Mouse (Mus musculus) heart, adult 2 months (tissue): Measurements from ENCODE around the gene Speer4d.
"Not testable (repeated sequence)": the region's sequence is repeated elsewhere in the genome, so short reads cannot be mapped to it uniquely, and the experiment has no call there.

Experiments used
- CTCF ChIP-seq: fragments of 200-600 bp; IDR thresholded peaks from 2 replicates; pipeline ENCODE4 v1.8.1; 2022; ENCODE audit warnings: antibody characterized with exemption, mild to moderate bottlenecking, moderate library complexity
- EP300 ChIP-seq: fragments of 200-500 bp; IDR thresholded peaks from 2 replicates; pipeline ENCODE4 v1.6.1; 2011; ENCODE audit warnings: low read depth, low read length, control low read depth; ENCODE audit not compliant: insufficient read depth

DNA sequence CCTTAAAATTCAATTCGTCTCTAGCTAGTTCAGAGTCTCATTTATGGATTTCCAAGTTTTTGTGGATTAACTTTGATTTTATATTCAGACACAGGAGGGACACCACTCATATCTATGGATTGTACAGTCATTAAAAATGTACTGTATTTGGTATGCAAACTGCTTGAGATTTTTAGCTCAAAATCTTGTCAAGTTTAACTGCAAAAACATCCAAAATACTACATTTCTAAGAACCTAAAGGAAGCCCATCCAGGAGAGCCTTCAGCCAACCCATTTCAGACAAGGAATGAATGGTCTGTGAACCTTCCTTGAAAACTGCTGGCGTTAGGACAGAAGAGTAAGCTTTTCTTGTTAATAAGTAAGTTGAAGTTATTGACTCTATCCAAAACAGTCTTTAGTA, 15.9 kb upstream of the Speer4d start:
- TF ChIP-seq CTCF, EP300: not testable (repeated sequence)
